Mouse (Mus musculus): Measurements from ENCODE around the gene Vmn2r8. TPM values are rescaled to one million over a fixed set of nuclear protein-coding genes. Genes with fewer than 3 reads are reported as not detected.
"Not testable (repeated sequence)": the region's sequence is repeated elsewhere in the genome, so short reads cannot be mapped to it uniquely, and the experiment has no call there.

The Vmn2r8 gene
- total RNA-seq (2012; rRNA removed): not detected in 2 replicates

DNA sequence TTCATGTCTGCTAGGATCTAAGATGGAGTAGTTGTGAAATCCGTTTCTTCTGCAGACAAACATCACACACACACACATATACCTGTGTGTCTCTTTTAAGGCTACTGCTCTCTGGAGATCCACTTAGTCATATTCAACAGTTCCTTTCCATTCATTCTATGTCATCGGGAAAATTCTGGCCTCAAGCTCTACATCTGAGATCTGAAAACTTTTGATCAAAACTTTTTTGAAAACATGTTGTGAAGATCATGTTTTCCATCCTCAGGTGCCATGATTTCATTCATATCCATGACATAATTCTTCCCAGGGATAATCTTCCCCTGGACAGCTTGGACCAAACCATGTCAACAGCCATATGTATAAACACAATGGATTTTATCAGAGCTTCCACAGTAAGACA lies at the start of gene Vmn2r8:
Gene Vmn2r8, minus strand, starts transcription at position 101 of the 400 bp plus-strand sequence.
- DNase-seq (ENCODE audit: low read depth, low spot score); H3K27ac ChIP-seq (ENCODE audit: insufficient read depth, low read depth, low read length, poor library complexity, severe bottlenecking); H3K9me3 ChIP-seq (ENCODE audit: control insufficient read depth, insufficient read depth, low read depth, low read length); in situ Hi-C loops (cut with MboI; ENCODE audit: low sequenced_read_pairs in 2 of 2, unreplicated experiment in 2 of 2); H3K4me3 ChIP-seq (ENCODE audit: insufficient read depth in 1 of 2, low read depth in 1 of 2, low read length in 2 of 2, poor library complexity in 1 of 2, severe bottlenecking in 1 of 2); H3K9ac ChIP-seq (ENCODE audit: insufficient read depth, low read depth, low read length, poor library complexity, severe bottlenecking); H3K36me3 ChIP-seq (ENCODE audit: control insufficient read depth, insufficient read depth, low read length, poor library complexity, severe bottlenecking); H3K4me1 ChIP-seq (ENCODE audit: control insufficient read depth in 2 of 2, insufficient read depth in 2 of 2, low read length in 2 of 2, poor library complexity in 1 of 2): not testable (repeated sequence)

DNA sequence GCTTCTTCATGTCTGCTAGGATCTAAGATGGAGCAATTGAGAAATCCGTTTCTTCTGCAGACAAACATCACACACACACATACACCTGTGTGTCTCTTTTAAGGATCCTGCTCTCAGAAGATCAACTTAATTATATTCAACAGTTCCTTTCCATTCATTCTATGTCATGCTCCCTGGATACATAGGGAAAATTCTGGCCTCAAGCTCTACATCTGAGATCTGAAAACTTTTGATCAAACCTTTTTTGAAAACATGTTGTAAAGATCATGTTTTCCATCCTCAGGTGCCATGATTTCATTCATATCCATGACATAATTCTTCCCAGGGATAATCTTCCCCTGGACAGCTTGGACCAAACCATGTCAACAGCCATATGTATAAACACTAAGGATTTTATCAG lies 43.9 kb upstream of the Vmn2r8 start, which contains the start of gene Vmn2r9:
Gene Vmn2r9, minus strand, starts transcription at position 101 of the 400 bp plus-strand sequence.
- in situ Hi-C loops (cut with MboI; ENCODE audit: low sequenced_read_pairs in 2 of 2, unreplicated experiment in 2 of 2); H3K4me1 ChIP-seq (ENCODE audit: control insufficient read depth in 2 of 2, insufficient read depth in 2 of 2, low read length in 2 of 2, poor library complexity in 1 of 2); H3K9me3 ChIP-seq (ENCODE audit: control insufficient read depth, insufficient read depth, low read depth, low read length); H3K27ac ChIP-seq (ENCODE audit: insufficient read depth, low read depth, low read length, poor library complexity, severe bottlenecking); DNase-seq (ENCODE audit: low read depth, low spot score); H3K36me3 ChIP-seq (ENCODE audit: control insufficient read depth, insufficient read depth, low read length, poor library complexity, severe bottlenecking); H3K4me3 ChIP-seq (ENCODE audit: insufficient read depth in 1 of 2, low read depth in 1 of 2, low read length in 2 of 2, poor library complexity in 1 of 2, severe bottlenecking in 1 of 2); H3K9ac ChIP-seq (ENCODE audit: insufficient read depth, low read depth, low read length, poor library complexity, severe bottlenecking): not testable (repeated sequence)

DNA sequence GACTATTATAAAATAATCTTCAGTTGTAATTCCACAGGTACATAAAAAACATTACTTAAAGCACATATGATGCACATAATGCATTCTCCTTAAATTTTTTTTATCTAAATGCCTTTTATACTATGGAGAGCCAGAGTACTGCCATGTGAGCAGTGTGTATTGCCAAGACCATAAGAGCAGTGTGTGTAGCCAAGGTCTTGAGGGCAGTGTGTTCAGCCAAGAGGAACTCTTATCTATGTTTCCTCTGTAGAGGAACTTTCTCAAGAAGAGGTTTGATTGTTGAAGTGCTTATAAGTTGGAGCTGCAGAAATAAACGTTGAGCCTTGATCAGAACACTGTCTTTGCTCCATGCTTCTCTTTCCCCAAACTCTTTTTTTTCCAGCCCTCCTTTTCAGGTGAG lies 40.8 kb upstream of the Vmn2r8 start:
- H3K27ac ChIP-seq (ENCODE audit: insufficient read depth, low read depth, low read length, poor library complexity, severe bottlenecking): no peak overlapping the region
- no peaks in the 10 kb centered on the region for H3K9me3 ChIP-seq (ENCODE audit: control insufficient read depth, insufficient read depth, low read depth, low read length)
- no peak for DNase-seq (ENCODE audit: low read depth, low spot score)
- in situ Hi-C loops (cut with MboI; ENCODE audit: low sequenced_read_pairs in 2 of 2, unreplicated experiment in 2 of 2): no loop called here
- H3K9ac ChIP-seq (ENCODE audit: insufficient read depth, low read depth, low read length, poor library complexity, severe bottlenecking): no peak overlapping the region
- H3K4me1 ChIP-seq (ENCODE audit: control insufficient read depth in 2 of 2, insufficient read depth in 2 of 2, low read length in 2 of 2, poor library complexity in 1 of 2): no peaks in the 10 kb centered on the region
- H3K4me3 ChIP-seq (ENCODE audit: insufficient read depth in 1 of 2, low read depth in 1 of 2, low read length in 2 of 2, poor library complexity in 1 of 2, severe bottlenecking in 1 of 2): no peak overlapping the region
- no peak for TF ChIP-seq MAFK (IDR thresholded peaks at IDR 0.05; ENCODE audit: insufficient read depth, low read depth, low read length)
- H3K36me3 ChIP-seq (ENCODE audit: control insufficient read depth, insufficient read depth, low read length, poor library complexity, severe bottlenecking): no peaks in the 10 kb centered on the region

GRCm38 (mm10) chr5:108836156-108836555 lies 27.5 kb upstream of the Vmn2r8 start:
- no peak overlapping the region for H3K9ac ChIP-seq (ENCODE audit: insufficient read depth, low read depth, low read length, poor library complexity, severe bottlenecking)
- peak; percentile 59 for DNase-seq (ENCODE audit: low read depth, low spot score)
- H3K4me1 ChIP-seq (ENCODE audit: control insufficient read depth in 2 of 2, insufficient read depth in 2 of 2, low read length in 2 of 2, poor library complexity in 1 of 2): no peaks in the 10 kb centered on the region
- 0 out of 2 replicates have a peak, but pooled peaks have one; percentile 13 for TF ChIP-seq ZC3H11A (IDR thresholded peaks at IDR 0.05; ENCODE audit: borderline replicate concordance, low read depth, low read length)
- TF ChIP-seq MAFK (IDR thresholded peaks at IDR 0.05; ENCODE audit: insufficient read depth, low read depth, low read length): no peak
- in situ Hi-C loops (cut with MboI; ENCODE audit: low sequenced_read_pairs in 2 of 2, unreplicated experiment in 2 of 2): no loop called here
- H3K9me3 ChIP-seq (ENCODE audit: control insufficient read depth, insufficient read depth, low read depth, low read length): no peaks in the 10 kb centered on the region
- H3K4me3 ChIP-seq (ENCODE audit: insufficient read depth in 1 of 2, low read depth in 1 of 2, low read length in 2 of 2, poor library complexity in 1 of 2, severe bottlenecking in 1 of 2): no peak overlapping the region
- no peak overlapping the region for H3K27ac ChIP-seq (ENCODE audit: insufficient read depth, low read depth, low read length, poor library complexity, severe bottlenecking)
- H3K36me3 ChIP-seq (ENCODE audit: control insufficient read depth, insufficient read depth, low read length, poor library complexity, severe bottlenecking): no peaks in the 10 kb centered on the region

DNA sequence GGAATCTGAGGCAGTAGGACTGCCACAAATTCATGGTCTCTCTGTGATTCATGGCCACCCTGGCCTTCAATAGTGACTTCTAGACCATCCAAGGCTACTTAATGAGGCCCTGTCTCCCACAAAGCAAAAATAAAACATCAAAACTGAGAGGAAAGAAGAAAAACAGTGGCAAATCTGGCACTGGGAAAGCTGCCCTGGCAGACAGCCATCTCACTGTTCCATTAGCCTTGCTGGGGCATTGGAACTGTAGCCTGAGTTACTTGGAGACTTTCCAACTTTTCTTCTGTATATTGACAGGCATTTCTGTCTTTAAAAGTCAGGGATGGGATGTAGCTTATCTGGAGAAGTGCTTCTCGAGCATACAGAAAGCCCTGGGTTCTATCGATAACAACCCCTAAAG lies 14.6 kb upstream of the Vmn2r8 start:
- Histone ChIP-seq H3K9me3 (ENCODE audit: control insufficient read depth, insufficient read depth, low read depth, low read length) (no peaks in the 10 kb centered on the region), H3K4me3 (ENCODE audit: insufficient read depth in 1 of 2, low read depth in 1 of 2, low read length in 2 of 2, poor library complexity in 1 of 2, severe bottlenecking in 1 of 2) (no peak overlapping the region), H3K36me3 (ENCODE audit: control insufficient read depth, insufficient read depth, low read length, poor library complexity, severe bottlenecking) (no peaks in the 10 kb centered on the region), H3K4me1 (ENCODE audit: control insufficient read depth in 2 of 2, insufficient read depth in 2 of 2, low read length in 2 of 2, poor library complexity in 1 of 2) (no peaks in the 10 kb centered on the region), H3K27ac (ENCODE audit: insufficient read depth, low read depth, low read length, poor library complexity, severe bottlenecking) (no peak overlapping the region), H3K9ac (ENCODE audit: insufficient read depth, low read depth, low read length, poor library complexity, severe bottlenecking) (no peak overlapping the region)
- in situ Hi-C loops (cut with MboI; ENCODE audit: low sequenced_read_pairs in 2 of 2, unreplicated experiment in 2 of 2): no loop called here
- DNase-seq (ENCODE audit: low read depth, low spot score): no peak
- no peak for TF ChIP-seq CHD2 (IDR thresholded peaks at IDR 0.05; ENCODE audit: low read depth, low read length)
- TF ChIP-seq ZNF384 (IDR thresholded peaks at IDR 0.05; ENCODE audit: low read depth, low read length): no peak
- TF ChIP-seq MAFK (IDR thresholded peaks at IDR 0.05; ENCODE audit: insufficient read depth, low read depth, low read length): no peak
- no peak for TF ChIP-seq ZC3H11A (IDR thresholded peaks at IDR 0.05; ENCODE audit: borderline replicate concordance, low read depth, low read length)
- no peak for TF ChIP-seq HCFC1 (IDR thresholded peaks at IDR 0.05; ENCODE audit: borderline replicate concordance, insufficient read depth, low read length)
